Mouse (Mus musculus) CD4-positive, CD25-positive, alpha-beta regulatory T cell, adult 4 months (primary cell): Measurements from ENCODE around the gene Ankrd6. TPM values are rescaled to one million over a fixed set of nuclear protein-coding genes. Genes with fewer than 3 reads are reported as not detected.

ENCODE experiments used
- ATAC-seq: one replicate; pipeline ENCODE4 v1.8.0; 2017
- polyA plus RNA-seq, 2 experiments: library from polyadenylated mRNA; unstranded; fragments of 100-300 nt; shearing (Covaris generic); gene quantifications; one replicate each; pipeline ENCODE4 v1.2.1; 2017

Ankrd6 gene
- polyA plus RNA-seq, 2 experiments from 2014 or later: 2.2 TPM

- ATAC-seq: no peak
These were observed 95.7 kb downstream of the Ankrd6 start for GRCm38 (mm10) chr4:32854956-32855355.

- no peak for ATAC-seq
These were observed 96.9 kb downstream of the Ankrd6 start for GRCm38 (mm10) chr4:32853609-32854188.

- no peak for ATAC-seq
These were observed 97.8 kb downstream of the Ankrd6 start for GRCm38 (mm10) chr4:32852819-32853218.

GRCm38 (mm10) chr4:32852294-32852693, 98.3 kb downstream of the Ankrd6 start:
- no peak for ATAC-seq

GRCm38 (mm10) chr4:32838401-32838800, 112.2 kb downstream of the Ankrd6 start:
- ATAC-seq: no peak

- no peak for ATAC-seq
These were observed 114.6 kb downstream of the Ankrd6 start for GRCm38 (mm10) chr4:32836071-32836470.

- ATAC-seq: no peak
These were observed 116.1 kb downstream of the Ankrd6 start for GRCm38 (mm10) chr4:32834541-32834940.

- no peak for ATAC-seq
These were observed 117.0 kb downstream of the Ankrd6 start for GRCm38 (mm10) chr4:32833494-32834282.

- ATAC-seq: no peak
These were observed 121.3 kb downstream of the Ankrd6 start for GRCm38 (mm10) chr4:32829316-32829715.

- ATAC-seq: no peak
These were observed 122.1 kb downstream of the Ankrd6 start for GRCm38 (mm10) chr4:32828385-32829077.

GRCm38 (mm10) chr4:32826925-32827324, 123.7 kb downstream of the Ankrd6 start:
- no peak for ATAC-seq

- ATAC-seq: no peak
These were observed 126.4 kb downstream of the Ankrd6 start for GRCm38 (mm10) chr4:32824254-32824653.

GRCm38 (mm10) chr4:32820676-32821075, 130.0 kb downstream of the Ankrd6 start:
- ATAC-seq: no peak

GRCm38 (mm10) chr4:32817478-32817877, 133.2 kb downstream of the Ankrd6 start:
- ATAC-seq: no peak

- no peak for ATAC-seq
These were observed 150.0 kb downstream of the Ankrd6 start for GRCm38 (mm10) chr4:32800577-32801170.

- peak; percentile 99 for ATAC-seq
These were observed 150.6 kb downstream of the Ankrd6 start, which contains the start of gene Lyrm2 for GRCm38 (mm10) chr4:32799966-32800576. Gene Lyrm2, plus strand, starts transcription at chr4:32800253.

- ATAC-seq: no peak
These were observed 151.7 kb downstream of the Ankrd6 start for GRCm38 (mm10) chr4:32798976-32799375.

- ATAC-seq: no peak
These were observed 161.6 kb downstream of the Ankrd6 start for GRCm38 (mm10) chr4:32789020-32789419.

- ATAC-seq: no peak
These were observed 163.5 kb downstream of the Ankrd6 start for GRCm38 (mm10) chr4:32787110-32787509.

GRCm38 (mm10) chr4:32779996-32780395, 170.6 kb downstream of the Ankrd6 start:
- ATAC-seq: no peak

- no peak for ATAC-seq
These were observed 180.3 kb downstream of the Ankrd6 start for GRCm38 (mm10) chr4:32770284-32770810.

GRCm38 (mm10) chr4:32768046-32768445, 182.6 kb downstream of the Ankrd6 start:
- ATAC-seq: peak; percentile 95
